Mouse (Mus musculus) intestine, embryonic 14.5 days (tissue): ENCODE results near the gene Il6ra. TPM values are rescaled to one million over a fixed set of nuclear protein-coding genes. Genes with fewer than 3 reads are reported as not detected.

ENCODE experiments used
- ATAC-seq: fragments of 200-750 bp; cut with Nextera tagmentation; replicated peaks from 2 replicates; pipeline ENCODE4 v1.8.0; 2017; ENCODE audit warnings: low read depth, moderate number of reproducible peaks, moderate TSS enrichment, moderate library complexity; ENCODE audit not compliant: low FRiP score, low TSS enrichment
- DNase-seq: peaks from one replicate; pipeline ENCODE4 v3.0.0-alpha.2; 2018; ENCODE audit warnings: low spot score
- H3K27ac ChIP-seq: fragments of 300-500 bp; sonication (generic); 2 replicates; pipeline ENCODE4 v1.5.1; 2014; ENCODE audit warnings: low read depth, mild to moderate bottlenecking, control low read depth
- H3K27me3 ChIP-seq: fragments of 300-500 bp; sonication (generic); replicated peaks from 2 replicates; pipeline ENCODE4 v1.6.1; 2014; ENCODE audit warnings: low read length, control low read depth; ENCODE audit not compliant: control insufficient read depth, insufficient read depth
- H3K36me3 ChIP-seq: fragments of 300-500 bp; sonication (generic); 2 replicates; pipeline ENCODE4 v1.6.1; 2014; ENCODE audit warnings: low read length, control low read depth; ENCODE audit not compliant: control insufficient read depth, insufficient read depth
- H3K4me1 ChIP-seq: fragments of 300-500 bp; sonication (generic); replicated peaks from 2 replicates; pipeline ENCODE4 v1.6.1; 2014; ENCODE audit warnings: low read length, control low read depth, mixed read lengths; ENCODE audit not compliant: control insufficient read depth, insufficient read depth
- H3K4me2 ChIP-seq: fragments of 300-500 bp; sonication (generic); 2 replicates; pipeline ENCODE4 v1.6.1; 2014; ENCODE audit warnings: low read length
- H3K4me3 ChIP-seq: fragments of 300-500 bp; sonication (generic); 2 replicates; pipeline ENCODE4 v1.5.1; 2014; ENCODE audit warnings: low read depth, low read length, control low read depth, mixed read lengths
- H3K9ac ChIP-seq: fragments of 300-500 bp; sonication (generic); 2 replicates; pipeline ENCODE4 v1.6.1; 2014; ENCODE audit warnings: mild to moderate bottlenecking, low read length
- H3K9me3 ChIP-seq: fragments of 300-500 bp; sonication (generic); 2 replicates; pipeline ENCODE4 v1.6.1; 2016; ENCODE audit warnings: low read length, control low read depth; ENCODE audit not compliant: control insufficient read depth
- WGBS: fragments of 180-500 bp; shearing (Covaris S2); extraction: QIAGEN DNeasy Blood & Tissue Kit; methylation state at CpG from one replicate; pipeline ENCODE4 v1.1.7; 2014; 5-methylcytosine and 5-hydroxymethylcytosine counted together
- polyA plus RNA-seq: library from polyadenylated mRNA; unstranded; fragments of >200 nt; fragmentation: Nextera tagmentation; extraction: Ambion mirVana; gene quantifications from 2 replicates; pipeline ENCODE4 v1.2.1, GENCODE M21; 2014

The Il6ra gene
- polyA plus RNA-seq, 1 experiment from 2014 or later = 1.6 TPM

- Histone ChIP-seq H3K36me3 (peaks cover 97% of the 10 kb centered on the region), H3K9me3 (no peaks in the 10 kb centered on the region), H3K27ac (no peak overlapping the region), H3K9ac (no peak overlapping the region), H3K4me3 (no peak overlapping the region), H3K4me2 (no peak overlapping the region), H3K4me1 (no peaks in the 10 kb centered on the region), H3K27me3 (no peaks in the 10 kb centered on the region)
- DNase-seq = no peak
- no peak for ATAC-seq
- WGBS = 92% methylated on average over 6 of the region's 6 CpGs
These were observed 35.7 kb upstream of the Il6ra start for GRCm38 (mm10) chr3:89948655-89949054.

- Histone ChIP-seq H3K4me2 (no peak overlapping the region), H3K9me3 (no peaks in the 10 kb centered on the region), H3K27me3 (no peaks in the 10 kb centered on the region), H3K4me1 (no peaks in the 10 kb centered on the region), H3K36me3 (peaks cover 99% of the 10 kb centered on the region), H3K4me3 (no peak overlapping the region), H3K27ac (no peak overlapping the region), H3K9ac (no peak overlapping the region)
- no peak for DNase-seq
- 92% methylated on average over 11 of the region's 11 CpGs for WGBS
- ATAC-seq = no peak
These were observed 35.0 kb upstream of the Il6ra start for GRCm38 (mm10) chr3:89948021-89948420.

- ATAC-seq (no peak), DNase-seq (no peak)
- no peaks in the 10 kb centered on the region for H3K9me3 ChIP-seq
- H3K4me2 ChIP-seq = no peak overlapping the region
- H3K4me1 ChIP-seq = no peaks in the 10 kb centered on the region
- H3K36me3 ChIP-seq = peaks cover 99% of the 10 kb centered on the region
- 81% methylated on average over 7 of the region's 8 CpGs for WGBS
- H3K27me3 ChIP-seq = no peaks in the 10 kb centered on the region
- no peak overlapping the region for H3K4me3 ChIP-seq
- H3K9ac ChIP-seq = no peak overlapping the region
- H3K27ac ChIP-seq = no peak overlapping the region
These were observed 32.0 kb upstream of the Il6ra start for GRCm38 (mm10) chr3:89945026-89945425.

- no peaks in the 10 kb centered on the region for H3K9me3 ChIP-seq
- no peak for DNase-seq
- ATAC-seq = no peak
- H3K4me3 ChIP-seq = no peak overlapping the region
- H3K4me2 ChIP-seq = no peak overlapping the region
- no peak overlapping the region for H3K9ac ChIP-seq
- H3K36me3 ChIP-seq = peaks cover 95% of the 10 kb centered on the region
- H3K27me3 ChIP-seq = no peaks in the 10 kb centered on the region
- 94% methylated on average over 9 of the region's 9 CpGs for WGBS
- no peak overlapping the region for H3K27ac ChIP-seq
- no peaks in the 10 kb centered on the region for H3K4me1 ChIP-seq
These were observed 29.9 kb upstream of the Il6ra start for GRCm38 (mm10) chr3:89942894-89943293.

- H3K4me1 ChIP-seq = no peaks in the 10 kb centered on the region
- WGBS = 97% methylated on average over 3 of the region's 3 CpGs
- no peak overlapping the region for H3K4me2 ChIP-seq
- ATAC-seq (no peak), DNase-seq (no peak)
- H3K27me3 ChIP-seq = no peaks in the 10 kb centered on the region
- H3K36me3 ChIP-seq = peaks cover 40% of the 10 kb centered on the region
- no peak overlapping the region for H3K9ac ChIP-seq
- peaks cover 5% of the 10 kb centered on the region; the same call in 1 of the 2 replicates for H3K9me3 ChIP-seq
- no peak overlapping the region for H3K4me3 ChIP-seq
- H3K27ac ChIP-seq = no peak overlapping the region
These were observed 23.5 kb upstream of the Il6ra start for GRCm38 (mm10) chr3:89936495-89936894.

- 93% methylated on average over 2 of the region's 2 CpGs for whole genome bisulfite sequencing
- H3K27me3 ChIP-seq = no peaks in the 10 kb centered on the region
- no peak for DNase-seq
- peaks cover 5% of the 10 kb centered on the region; the same call in 1 of the 2 replicates for H3K9me3 ChIP-seq
- no peaks in the 10 kb centered on the region for H3K4me1 ChIP-seq
- H3K4me2 ChIP-seq = no peak overlapping the region
- H3K36me3 ChIP-seq = peaks cover 9% of the 10 kb centered on the region; the same call in 1 of the 2 replicates
- H3K27ac ChIP-seq = no peak overlapping the region
- H3K9ac ChIP-seq = no peak overlapping the region
- H3K4me3 ChIP-seq = no peak overlapping the region
- no peak for ATAC-seq
These were observed 19.9 kb upstream of the Il6ra start for GRCm38 (mm10) chr3:89932925-89933324.

GRCm38 (mm10) chr3:89928956-89929355 is 16.0 kb upstream of the Il6ra start:
- Histone ChIP-seq H3K4me2 (no peak overlapping the region), H3K36me3 (no peaks in the 10 kb centered on the region), H3K9ac (no peak overlapping the region), H3K27ac (no peak overlapping the region), H3K4me3 (no peak overlapping the region), H3K4me1 (no peaks in the 10 kb centered on the region), H3K9me3 (peaks cover 2% of the 10 kb centered on the region; the same call in 1 of the 2 replicates), H3K27me3 (no peaks in the 10 kb centered on the region)
- ATAC-seq (no peak), DNase-seq (no peak)
- 51% methylated on average over 4 of the region's 4 CpGs for WGBS

- 100% methylated on average over 1 of the region's 1 CpGs for WGBS
- no peak for DNase-seq
- ATAC-seq = no peak
- no peak overlapping the region for H3K9ac ChIP-seq
- H3K9me3 ChIP-seq = no peaks in the 10 kb centered on the region
- no peak overlapping the region for H3K4me2 ChIP-seq
- no peaks in the 10 kb centered on the region for H3K27me3 ChIP-seq
- no peaks in the 10 kb centered on the region for H3K4me1 ChIP-seq
- H3K27ac ChIP-seq = no peak overlapping the region
- no peak overlapping the region for H3K4me3 ChIP-seq
- H3K36me3 ChIP-seq = no peaks in the 10 kb centered on the region
These were observed 13.4 kb upstream of the Il6ra start for GRCm38 (mm10) chr3:89926440-89926839.

GRCm38 (mm10) chr3:89920711-89921110 is 7.7 kb upstream of the Il6ra start:
- H3K36me3 ChIP-seq = no peaks in the 10 kb centered on the region
- H3K4me1 ChIP-seq = no peaks in the 10 kb centered on the region
- H3K27ac ChIP-seq = no peak overlapping the region
- no peak overlapping the region for H3K9ac ChIP-seq
- H3K4me3 ChIP-seq = no peak overlapping the region
- no peaks in the 10 kb centered on the region for H3K9me3 ChIP-seq
- ATAC-seq (peak; percentile 40; the same call in 1 of the 2 replicates), DNase-seq (no peak)
- H3K27me3 ChIP-seq = no peaks in the 10 kb centered on the region
- H3K4me2 ChIP-seq = no peak overlapping the region
- WGBS = 52% methylated on average over 6 of the region's 6 CpGs
